Mouse (Mus musculus): ENCODE measurements around the gene Clca3a1. TPM values are rescaled to one million over a fixed set of nuclear protein-coding genes. Genes with fewer than 3 reads are reported as not detected.
"Not testable (repeated sequence)": the region's sequence is repeated elsewhere in the genome, so short reads cannot be mapped to it uniquely, and the experiment has no call there.

Clca3a1 gene
- polyA plus RNA-seq (2012; rRNA removed) = 3.4 and 7.0 TPM in 2 replicates

DNA sequence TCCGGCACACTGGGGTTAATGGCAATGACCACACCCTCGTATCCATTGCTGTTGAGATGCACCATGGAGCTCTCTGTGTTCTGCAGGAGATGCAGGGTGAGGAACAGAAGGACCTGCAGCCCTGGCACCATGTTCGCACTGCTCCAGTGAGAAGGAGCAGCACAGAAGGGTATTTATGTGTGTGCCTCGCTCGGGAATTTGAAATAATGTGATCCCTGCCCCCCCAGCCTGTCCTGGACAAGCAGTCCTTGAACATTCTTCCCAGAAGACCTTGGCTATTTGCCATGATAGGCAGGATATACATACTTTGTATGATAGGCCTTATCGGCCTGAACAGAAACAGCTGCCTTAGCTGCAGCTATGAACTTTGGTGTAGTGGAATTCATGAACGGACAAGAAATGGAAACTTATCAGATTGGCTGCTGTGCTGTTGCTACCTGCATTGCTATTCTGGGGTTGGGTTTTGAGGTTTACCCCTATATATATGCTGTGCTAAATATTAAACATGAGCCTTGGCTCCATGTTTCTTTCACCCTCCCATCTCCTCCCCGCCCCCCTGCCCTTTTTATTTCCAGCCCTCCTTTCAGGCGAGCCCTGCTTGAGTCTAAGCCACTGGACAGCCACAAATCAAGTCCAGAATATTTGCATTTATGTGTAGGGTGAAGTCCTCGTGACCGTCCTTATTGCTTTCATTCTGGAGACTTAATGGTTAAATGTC lies at the start of gene Clca3a1:
TSS of gene Clca3a1 (minus strand) at position 386 of the 718 bp plus-strand sequence.
- no peak for DNase-seq (ENCODE audit: low read depth, low spot score)
- 37% methylated on average over 10 of the region's 11 CpGs for WGBS

DNA sequence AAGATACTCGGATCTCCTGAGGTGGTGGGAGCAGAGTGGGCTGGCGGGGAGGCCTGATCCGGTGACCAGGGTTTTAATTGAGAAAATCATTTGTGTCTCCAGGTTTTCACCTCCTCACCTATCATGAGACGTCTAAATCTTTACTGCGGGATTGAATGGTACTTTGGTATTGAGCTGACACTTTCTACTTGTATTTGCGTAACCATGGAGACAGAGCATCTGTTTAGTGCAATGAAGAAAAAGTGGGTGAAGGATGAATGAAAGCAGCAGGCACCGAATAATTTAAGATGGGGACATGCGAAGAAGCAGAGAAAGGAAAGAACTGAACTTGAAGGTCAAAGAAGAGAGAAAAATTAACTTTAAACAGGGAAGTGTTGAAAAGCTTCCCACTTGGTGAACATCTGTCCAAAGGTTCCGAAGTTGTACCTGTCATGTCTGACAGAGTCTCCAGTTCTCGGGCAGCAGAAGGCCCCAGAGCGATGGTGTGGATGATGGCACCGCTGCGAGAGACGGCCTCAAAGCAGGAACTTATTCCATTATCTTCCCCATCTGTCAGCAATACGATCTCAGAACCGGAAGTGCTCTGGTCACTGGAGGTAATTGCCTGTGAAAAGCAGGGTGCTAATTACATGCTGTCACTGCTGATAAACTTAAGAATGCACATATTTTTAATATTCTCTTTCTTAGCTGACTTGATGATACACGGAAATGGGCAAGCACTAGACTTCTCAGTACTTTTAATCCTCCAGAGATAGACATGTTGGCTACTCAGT lies 47.6 kb upstream of the Clca3a1 start:
- 83% methylated on average over 16 of the region's 17 CpGs for WGBS
- not testable (repeated sequence) for DNase-seq (ENCODE audit: low read depth, low spot score)

DNA sequence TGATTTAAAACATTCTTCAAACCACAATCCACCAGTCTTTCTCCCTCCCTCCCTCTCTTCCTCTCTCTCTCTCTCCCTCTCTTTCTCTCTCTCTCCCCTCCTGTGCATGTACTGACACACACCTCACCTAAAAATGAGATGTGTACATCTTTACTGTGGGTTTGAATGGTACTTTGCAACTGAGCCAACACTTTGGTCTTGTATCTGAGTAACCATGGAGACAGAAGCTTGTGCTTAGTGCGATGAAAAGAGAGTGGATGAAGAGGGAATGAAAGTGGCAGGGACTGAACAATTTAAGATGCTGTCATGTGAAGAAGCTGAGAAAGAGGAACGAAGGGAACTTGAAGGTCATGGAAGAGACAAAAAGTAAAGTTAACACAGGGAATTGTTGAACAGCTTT lies 45.8 kb upstream of the Clca3a1 start:
- not testable (repeated sequence) for DNase-seq (ENCODE audit: low read depth, low spot score)
- 77% methylated on average over 2 of the region's 2 CpGs for WGBS

DNA sequence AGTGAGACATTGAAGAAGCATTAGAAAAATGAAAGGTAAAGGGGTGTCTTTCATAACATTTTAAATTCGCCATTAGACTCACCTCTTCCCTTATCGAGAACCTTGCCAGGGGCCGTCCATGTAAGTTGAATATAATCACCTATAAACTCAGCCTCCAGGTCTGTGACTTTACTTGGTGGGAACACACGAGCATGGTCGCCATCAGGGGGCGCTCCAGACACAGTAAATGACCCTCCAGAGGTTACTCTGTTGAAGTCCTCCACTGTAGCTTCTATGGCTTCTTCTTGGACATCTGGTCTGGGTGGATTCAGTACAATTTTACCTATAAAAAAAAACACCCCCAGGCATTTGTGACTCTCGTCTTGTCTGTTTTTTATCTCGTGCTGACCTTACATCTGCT lies 41.1 kb upstream of the Clca3a1 start:
- DNase-seq (ENCODE audit: low read depth, low spot score) = no peak

DNA sequence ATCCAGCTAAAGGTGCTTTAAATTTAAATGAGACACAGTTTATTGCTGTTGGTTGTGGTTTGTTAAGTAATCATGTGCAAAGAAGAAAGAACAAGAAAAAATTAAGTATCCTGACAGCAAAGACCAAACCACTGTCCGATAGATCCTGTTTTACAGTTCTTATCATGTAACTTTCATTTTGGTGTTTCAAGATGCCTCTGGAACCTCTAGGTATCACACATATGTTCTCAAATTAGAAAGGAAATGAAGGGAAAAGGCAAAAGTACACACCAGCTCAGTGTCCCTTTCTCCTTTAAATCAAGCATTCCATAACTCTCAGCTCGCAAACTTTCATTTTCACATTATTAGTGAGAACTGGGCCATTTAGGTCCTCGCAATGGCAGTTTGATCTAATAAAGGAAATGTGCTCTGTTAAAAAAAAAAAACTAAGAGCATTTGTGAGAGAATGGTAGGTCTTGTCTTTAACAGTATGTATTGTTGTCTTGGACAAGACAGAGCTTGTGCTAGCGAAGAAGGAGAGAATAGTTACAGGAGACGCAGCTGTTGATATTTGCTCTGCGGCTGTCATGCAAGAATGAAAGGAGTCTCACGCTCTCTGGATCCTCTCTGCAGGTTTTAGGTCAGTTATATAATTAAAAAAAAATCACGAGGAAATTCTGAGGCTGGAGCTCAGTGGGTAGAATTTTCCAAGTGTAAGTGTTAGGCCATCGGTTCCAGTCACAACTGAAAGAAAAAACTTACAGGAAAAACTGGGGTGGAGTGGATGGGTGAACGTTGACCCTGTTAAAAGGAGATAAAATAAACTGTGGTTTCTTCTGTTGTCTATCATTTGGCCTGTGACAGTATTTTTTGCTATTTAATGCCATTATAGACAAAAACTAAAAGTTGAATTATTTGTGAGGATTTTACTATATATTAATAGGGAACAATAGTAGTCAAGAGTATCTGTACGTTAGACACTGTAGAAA lies 24.7 kb upstream of the Clca3a1 start:
- WGBS = 82% methylated on average over 11 of the region's 11 CpGs
- no peak for DNase-seq (ENCODE audit: low read depth, low spot score)

More for the DNA sequence above, 41.1 kb upstream of the Clca3a1 start:
- 50% methylated on average over 8 of the region's 8 CpGs for WGBS

DNA sequence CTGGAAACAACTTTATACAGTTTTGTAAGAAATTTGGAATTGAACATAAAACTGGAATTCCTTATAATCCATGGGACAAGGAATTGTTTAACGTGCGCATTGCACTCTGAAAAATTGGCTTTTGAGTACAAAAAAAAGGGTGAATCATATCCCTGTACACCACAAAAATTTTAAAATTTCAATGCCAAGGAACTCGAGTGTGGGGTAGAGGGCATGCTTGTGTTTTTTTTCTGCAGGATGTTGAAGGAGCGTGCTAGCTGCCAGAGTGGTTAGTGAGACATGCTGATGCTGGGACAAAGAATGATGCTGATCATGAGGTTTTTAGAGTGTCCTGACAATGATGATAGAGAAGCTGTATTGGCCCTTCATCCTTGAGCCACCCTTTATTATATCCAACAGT lies 4.4 kb upstream of the Clca3a1 start:
- DNase-seq (ENCODE audit: low read depth, low spot score) = no peak
- WGBS = 88% methylated on average over 4 of the region's 4 CpGs

DNA sequence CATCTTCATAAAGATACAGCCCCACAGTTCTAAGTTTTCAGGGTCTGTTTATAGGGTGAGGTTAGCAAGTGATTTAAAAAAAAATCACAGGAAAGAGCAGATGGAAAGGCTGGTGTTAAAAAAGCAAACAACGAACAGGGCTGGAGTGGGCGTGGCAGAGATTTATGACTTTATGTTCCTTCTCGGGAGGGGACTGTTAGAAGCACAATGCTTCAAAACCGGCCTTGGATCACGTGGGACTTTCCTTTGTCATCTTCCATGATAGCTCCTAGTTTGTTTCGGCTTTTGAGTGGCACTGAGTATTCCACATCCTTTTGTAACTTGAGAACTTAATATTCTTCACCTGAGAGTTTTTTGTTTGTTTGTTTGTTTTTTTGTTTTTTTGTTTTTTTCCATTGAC lies 677 bp upstream of the Clca3a1 start:
- peak; percentile 54 for DNase-seq (ENCODE audit: low read depth, low spot score)
- WGBS = 8% methylated on average over 6 of the region's 6 CpGs

DNA sequence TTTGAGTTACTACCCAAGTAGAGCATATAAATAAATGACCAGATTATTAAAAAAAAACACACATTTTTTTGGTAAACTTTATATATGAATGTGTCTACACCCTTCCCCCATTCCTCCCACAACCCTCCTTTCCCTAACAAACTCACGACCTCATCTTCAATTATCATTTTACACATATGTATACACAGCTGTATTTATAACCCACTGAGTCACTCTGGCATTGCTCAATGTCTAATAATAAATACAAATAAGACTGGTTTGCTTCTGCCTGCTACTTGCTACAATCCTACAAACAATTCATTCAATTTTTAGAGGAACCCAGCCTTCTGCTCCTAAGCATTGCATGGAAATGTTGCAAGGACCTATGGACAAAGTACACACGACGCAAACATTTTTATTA lies 1.1 kb downstream of the Clca3a1 start:
- no peak for DNase-seq (ENCODE audit: low read depth, low spot score)
- 64% methylated on average over 3 of the region's 3 CpGs for WGBS

DNA sequence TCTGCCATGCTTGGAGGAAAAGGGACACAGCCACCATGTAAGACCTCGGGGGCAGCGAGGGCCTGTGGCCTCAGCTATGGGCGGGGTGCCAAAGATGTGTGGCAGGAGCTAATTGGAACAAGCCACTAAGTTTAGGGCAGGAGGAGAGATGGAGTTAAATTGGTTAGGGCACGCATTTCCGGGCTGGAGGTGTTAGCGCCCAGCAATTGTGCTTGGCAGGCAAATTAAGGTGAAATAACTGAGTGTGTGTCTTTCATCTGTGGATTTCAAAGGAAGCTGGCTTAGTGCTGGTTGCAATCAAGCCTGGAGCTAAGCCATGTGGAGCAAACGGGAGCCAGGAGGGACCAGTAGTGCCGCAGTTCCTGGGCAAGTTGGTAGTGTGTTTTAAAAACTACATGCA lies 4.7 kb downstream of the Clca3a1 start:
- 83% methylated on average over 8 of the region's 8 CpGs for WGBS
- not testable (repeated sequence) for DNase-seq (ENCODE audit: low read depth, low spot score)

DNA sequence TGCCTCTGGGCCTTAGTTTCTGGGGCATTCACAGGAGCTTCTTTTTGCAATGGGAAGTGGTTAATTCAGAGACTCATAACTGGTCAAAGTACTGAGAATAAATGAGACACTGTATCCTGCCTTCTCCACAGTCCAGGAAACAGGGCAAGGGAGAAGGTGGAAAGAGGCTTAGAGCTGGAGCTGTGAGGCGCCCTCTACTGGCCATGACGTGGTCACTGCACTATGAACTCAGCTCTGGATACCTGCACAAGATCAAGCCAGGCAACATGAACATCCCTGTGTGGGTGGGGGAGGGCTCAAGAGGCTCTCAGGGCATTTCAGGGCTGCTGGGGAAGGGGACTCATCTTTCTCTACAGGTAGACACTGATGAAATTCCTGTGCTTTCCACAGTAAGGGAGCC lies 7.7 kb downstream of the Clca3a1 start:
- WGBS = 12% methylated on average over 2 of the region's 2 CpGs
- DNase-seq (ENCODE audit: low read depth, low spot score) = no peak

DNA sequence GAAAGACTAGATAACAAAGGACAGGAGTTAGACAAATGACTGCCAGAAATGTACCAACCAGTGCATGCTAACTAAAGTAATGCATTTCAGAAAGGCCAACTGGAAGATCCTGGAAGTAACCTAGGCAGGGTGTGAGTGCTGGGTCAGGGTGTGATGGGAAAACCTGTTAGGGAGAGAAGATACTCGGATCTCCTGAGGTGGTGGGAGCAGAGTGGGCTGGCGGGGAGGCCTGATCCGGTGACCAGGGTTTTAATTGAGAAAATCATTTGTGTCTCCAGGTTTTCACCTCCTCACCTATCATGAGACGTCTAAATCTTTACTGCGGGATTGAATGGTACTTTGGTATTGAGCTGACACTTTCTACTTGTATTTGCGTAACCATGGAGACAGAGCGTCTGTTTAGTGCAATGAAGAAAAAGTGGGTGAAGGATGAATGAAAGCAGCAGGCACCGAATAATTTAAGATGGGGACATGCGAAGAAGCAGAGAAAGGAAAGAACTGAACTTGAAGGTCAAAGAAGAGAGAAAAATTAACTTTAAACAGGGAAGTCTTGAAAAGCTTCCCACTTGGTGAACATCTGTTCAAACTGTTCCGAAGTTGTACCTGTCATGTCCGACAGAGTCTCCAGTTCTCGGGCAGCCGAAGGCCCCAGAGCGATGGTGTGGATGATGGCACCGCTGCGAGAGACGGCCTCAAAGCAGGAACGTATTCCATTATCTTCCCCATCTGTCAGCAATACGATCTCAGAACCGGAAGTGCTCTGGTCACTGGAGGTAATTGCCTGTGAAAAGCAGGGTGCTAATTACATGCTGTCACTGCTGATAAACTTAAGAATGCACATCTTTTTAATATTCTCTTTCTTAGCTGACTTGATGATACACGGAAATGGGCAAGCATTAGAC lies 11.5 kb downstream of the Clca3a1 start:
- WGBS = 83% methylated on average over 19 of the region's 21 CpGs
- DNase-seq (ENCODE audit: low read depth, low spot score) = not testable (repeated sequence)

DNA sequence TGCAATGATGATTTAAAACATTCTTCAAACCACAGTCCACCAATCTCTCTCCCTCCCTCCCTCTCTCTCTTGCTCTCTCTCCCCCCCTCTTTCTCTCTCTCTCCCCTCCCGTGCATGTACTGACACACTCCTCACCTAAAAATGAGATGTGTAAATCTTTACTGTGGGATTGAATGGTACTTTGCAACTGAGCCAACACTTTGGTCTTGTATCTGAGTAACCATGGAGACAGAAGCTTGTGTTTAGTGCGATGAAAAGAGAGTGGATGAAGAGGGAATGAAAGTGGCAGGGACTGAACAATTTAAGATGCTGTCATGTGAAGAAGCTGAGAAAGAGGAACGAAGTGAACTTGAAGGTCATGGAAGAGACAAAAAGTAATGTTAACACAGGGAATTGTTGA lies 13.1 kb downstream of the Clca3a1 start:
- DNase-seq (ENCODE audit: low read depth, low spot score) = not testable (repeated sequence)
- whole genome bisulfite sequencing = 47% methylated on average over 3 of the region's 3 CpGs

DNA sequence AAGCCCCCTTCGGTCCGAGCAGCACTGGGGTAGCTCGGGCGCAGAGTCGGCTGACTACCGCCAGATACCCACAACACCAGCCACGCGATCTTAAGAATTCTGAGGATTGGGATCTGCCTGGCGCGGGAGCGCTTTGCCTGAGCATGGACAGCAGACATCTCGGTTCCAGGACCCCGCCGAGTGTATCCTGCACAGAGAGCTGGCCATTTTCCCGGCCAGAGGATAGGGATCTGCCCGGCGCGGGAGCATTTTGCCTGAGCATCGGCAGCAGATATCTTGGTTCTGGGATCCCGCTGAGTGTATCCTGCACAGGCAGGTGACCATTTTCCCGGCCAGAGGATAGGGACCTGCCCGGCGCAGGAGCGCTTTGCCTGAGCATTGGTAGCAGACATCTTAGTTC lies 22.4 kb downstream of the Clca3a1 start:
- 88% methylated on average over 24 of the region's 24 CpGs for WGBS
- DNase-seq (ENCODE audit: low read depth, low spot score) = not testable (repeated sequence)

DNA sequence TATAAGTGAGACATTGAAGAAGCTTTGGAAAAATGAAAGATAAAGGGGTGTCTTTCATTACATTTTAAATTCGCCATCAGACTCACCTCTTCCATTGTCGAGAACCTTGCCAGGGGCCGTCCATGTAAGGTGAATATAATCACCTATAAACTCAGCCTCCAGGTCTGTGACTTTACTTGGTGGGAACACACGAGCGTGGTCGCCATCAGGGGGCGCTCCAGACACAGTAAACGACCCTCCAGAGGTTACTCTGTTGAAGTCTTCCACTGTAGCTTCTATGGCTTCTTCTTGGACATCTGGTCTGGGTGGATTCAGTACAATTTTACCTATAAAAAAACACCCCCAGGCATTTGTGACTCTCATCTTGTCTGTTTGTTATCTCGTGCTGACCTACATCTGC lies 23.9 kb downstream of the Clca3a1 start:
- DNase-seq (ENCODE audit: low read depth, low spot score) = no peak
- 38% methylated on average over 9 of the region's 9 CpGs for WGBS

DNA sequence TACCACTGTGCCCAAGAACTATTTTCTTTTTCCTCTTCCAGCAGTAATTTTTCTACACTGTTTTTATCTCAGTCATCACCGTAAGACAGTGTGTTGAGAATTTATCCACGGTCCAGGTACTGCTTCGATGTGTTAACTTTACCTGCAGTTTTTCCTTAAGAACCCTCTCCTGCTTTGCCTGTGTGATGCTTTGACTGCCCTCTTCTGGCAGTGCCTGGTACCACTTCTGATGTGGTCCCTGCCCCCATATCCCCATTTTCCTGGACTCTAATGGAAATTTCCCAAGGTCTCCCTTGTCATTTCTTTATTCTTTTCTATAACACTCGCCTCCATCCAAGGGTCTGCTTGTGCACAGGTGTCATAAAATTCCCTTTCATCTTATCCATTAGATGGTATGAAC lies 37.3 kb downstream of the Clca3a1 start:
- no peak for DNase-seq (ENCODE audit: low read depth, low spot score)
- WGBS = 31% methylated on average over 4 of the region's 4 CpGs

DNA sequence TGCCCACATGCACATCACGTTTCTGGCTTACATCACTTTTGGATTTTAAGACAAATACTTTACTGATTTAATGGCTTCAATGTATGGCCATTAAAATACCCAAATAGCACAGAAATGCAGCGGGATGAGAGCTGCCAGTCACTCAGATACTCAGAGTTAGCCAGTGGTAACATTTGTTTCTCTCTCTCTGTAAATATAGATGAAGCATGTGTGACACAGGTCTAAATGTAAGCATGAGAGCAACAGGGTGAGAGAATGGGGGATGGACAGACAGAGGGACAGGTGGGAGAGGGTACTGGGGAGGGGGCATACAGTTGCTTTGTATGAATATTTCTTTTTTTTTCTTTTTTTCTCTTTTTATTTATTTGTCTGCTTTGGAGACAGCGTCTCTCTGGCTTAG lies 38.2 kb downstream of the Clca3a1 start:
- DNase-seq (ENCODE audit: low read depth, low spot score) = not testable (repeated sequence)
- WGBS = 80% methylated on average over 3 of the region's 3 CpGs

DNA sequence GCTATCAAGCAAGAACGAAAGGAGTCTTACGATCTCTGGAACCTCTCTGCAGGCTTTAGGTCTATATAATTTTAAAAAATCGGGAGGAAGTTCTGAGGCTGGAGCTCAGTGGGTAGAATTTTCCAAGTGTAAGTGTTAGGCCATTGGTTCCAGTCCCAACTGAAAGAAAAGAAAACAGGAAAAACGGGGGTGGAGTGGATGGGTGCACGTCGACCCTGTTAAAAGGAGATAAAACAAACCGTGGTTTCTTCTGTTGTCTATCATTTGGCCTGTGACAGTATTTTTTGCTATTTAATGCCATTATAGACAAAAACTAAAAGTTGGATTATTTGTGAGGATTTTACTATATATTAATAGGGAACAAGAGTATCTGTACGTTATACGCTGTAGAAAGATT lies 38.9 kb downstream of the Clca3a1 start:
- 68% methylated on average over 9 of the region's 9 CpGs for WGBS
- DNase-seq (ENCODE audit: low read depth, low spot score) = no peak

DNA sequence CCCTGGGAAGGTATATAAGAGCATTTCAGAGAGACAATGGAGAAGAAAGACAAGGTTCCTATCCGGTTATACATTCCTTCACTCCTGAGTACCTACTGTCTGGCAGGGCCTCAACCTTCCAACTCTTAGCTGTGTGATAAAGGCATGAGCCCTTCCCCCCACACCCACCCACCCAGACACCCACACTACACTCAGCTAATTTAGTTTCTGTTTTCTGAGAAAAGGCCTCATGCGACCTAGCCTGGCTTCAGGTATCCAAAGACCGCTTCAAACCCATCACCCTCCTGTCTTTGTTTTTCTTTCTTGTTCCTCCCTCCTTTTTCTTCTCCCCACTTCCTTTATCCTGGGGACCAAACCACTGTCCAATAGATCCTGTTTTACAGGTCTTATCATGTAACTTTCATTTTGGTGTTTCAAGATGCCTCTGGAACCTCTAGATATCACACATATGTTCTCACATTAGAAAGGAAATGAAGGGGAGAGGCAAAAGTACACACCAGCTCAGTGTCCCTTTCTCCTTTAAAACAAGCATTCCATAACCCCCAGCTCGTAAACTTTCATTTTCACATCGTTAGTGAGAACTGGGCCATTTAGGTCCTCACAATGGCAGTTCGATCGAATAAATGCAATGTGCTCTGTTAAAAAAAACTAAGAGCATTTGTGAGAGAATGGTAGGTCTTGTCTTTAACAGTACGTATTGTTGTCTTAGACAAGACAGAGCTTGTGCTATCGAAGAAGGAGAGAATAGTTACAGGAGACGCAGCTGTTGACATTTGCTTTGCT lies 39.5 kb downstream of the Clca3a1 start:
- DNase-seq (ENCODE audit: low read depth, low spot score) = no peak
- WGBS = 62% methylated on average over 10 of the region's 10 CpGs

Measured in large intestine, adult 2 months (tissue).